Mouse (Mus musculus) liver, postnatal 0 days (tissue): ENCODE data around the gene Med12l.

ENCODE experiments used
- CTCF ChIP-seq: sonication (generic); IDR thresholded peaks from 2 replicates; pipeline ENCODE4 v1.5.1; 2016; ENCODE audit warnings: antibody characterized with exemption, low read depth
- EP300 ChIP-seq: IDR thresholded peaks from 2 replicates; pipeline ENCODE4 v1.6.1; 2016; ENCODE audit warnings: antibody characterized with exemption, low read depth, mild to moderate bottlenecking

GRCm38 (mm10) chr3:59016501-59016900 lies 10.9 kb downstream of the Med12l start:
- TF ChIP-seq CTCF: no peak
- no peak for TF ChIP-seq EP300
